In the genomic region with DNA sequence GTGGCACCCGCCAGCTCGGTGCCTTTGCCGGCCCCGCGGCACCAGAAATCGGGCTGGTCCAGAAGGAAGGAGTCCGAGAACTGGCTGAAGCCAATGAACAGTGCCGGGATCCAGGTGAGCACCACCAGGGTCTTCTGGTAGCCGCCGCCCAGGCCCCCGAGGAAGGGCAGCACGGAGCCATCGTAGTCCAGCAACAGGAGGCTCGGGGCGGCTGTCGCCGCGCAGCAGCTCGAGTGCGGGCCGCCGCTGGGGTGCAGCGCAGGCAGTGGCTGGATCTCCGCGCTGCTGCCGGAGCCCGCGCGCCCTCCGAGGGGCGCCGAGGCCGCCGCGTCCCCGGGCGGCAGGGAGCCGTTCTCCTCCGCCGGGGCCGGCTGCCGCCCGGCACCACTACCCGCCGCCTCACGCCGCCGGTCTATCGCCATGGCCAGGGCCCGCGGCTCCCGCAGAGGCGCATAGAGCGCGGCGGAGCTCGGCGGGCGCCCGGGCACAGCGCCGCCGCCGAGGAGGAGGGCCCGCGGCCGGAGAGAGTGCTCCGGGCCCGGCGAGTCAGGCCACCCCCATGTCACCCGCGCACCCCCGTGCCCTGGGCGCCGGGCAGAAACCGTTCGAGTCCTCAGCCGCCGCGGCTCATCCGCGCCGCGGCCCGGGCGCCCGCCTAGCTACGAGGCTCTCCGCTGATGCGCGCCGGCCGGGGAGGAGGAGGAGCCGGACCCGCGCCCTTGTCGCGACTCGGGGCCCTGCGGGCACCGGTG, we compare ENCODE assay signal across 9 mouse cellular contexts. TPM values are rescaled to one million over a fixed set of nuclear protein-coding genes. Genes with fewer than 3 reads are reported as not detected.
DNase-seq lines count a peak whose midpoint lies in the region; ATAC-seq and TF ChIP-seq lines count a peak whose summit lies in the region.
"Had no signal": no experiment of that assay in that cellular context is flagged by ENCODE, and none has a peak within 500 bp of the region (broad histone marks: within the 10 kb centered on the region; RNA-seq: fewer than 3 reads in every experiment).

No protein-coding gene starts in this region.

- H3K9me3 ChIP-seq in kidney, embryonic 15.5 days (replicated peaks) = no peaks in the 10 kb centered on the region
- no peaks in the 10 kb centered on the region for H3K9me3 ChIP-seq in liver, postnatal 0 days (ENCODE audit: low read length)

- peak; percentile 39 for DNase-seq in kidney, adult 2 months
- no peak for DNase-seq in kidney, adult 8-10 months
- peak; percentile 64 for DNase-seq in brain, embryonic 14.5 days (ENCODE audit: low read depth)
- DNase-seq in gastrocnemius, adult 18-20 months (ENCODE audit: low spot score) = peak; percentile 26
- DNase-seq in liver, postnatal 0 days = peak; percentile 59
- DNase-seq in ovary, postnatal 14 days (ENCODE audit: low spot score) = peak; percentile 34
- peak; percentile 66 for DNase-seq in thymus, postnatal 4 days

- H3K4me1 ChIP-seq in kidney, adult 2 months (ENCODE audit: control insufficient read depth, insufficient read depth, low read length) = no peaks in the 10 kb centered on the region
- H3K4me1 ChIP-seq in kidney, embryonic 15.5 days = peaks cover 25% of the 10 kb centered on the region
- peaks cover 41% of the 10 kb centered on the region for H3K4me1 ChIP-seq in liver, postnatal 0 days (ENCODE audit: insufficient read depth)

- no peak for TF ChIP-seq EP300 in liver, postnatal 0 days (IDR thresholded peaks at IDR 0.05; ENCODE audit: low read depth)

- H3K9ac ChIP-seq in kidney, embryonic 15.5 days = peak overlapping the region; percentile 76
- H3K9ac ChIP-seq in liver, postnatal 0 days (replicated peaks) = peak overlapping the region; percentile 95

- peak overlapping the region; percentile 99 for H3K4me2 ChIP-seq in kidney, embryonic 15.5 days
- H3K4me2 ChIP-seq in liver, postnatal 0 days (ENCODE audit: low read depth, low read length) = peak overlapping the region; percentile 91

- H3K27me3 ChIP-seq in kidney, adult 2 months (replicated peaks; ENCODE audit: control insufficient read depth, insufficient read depth, low read length) = no peaks in the 10 kb centered on the region
- H3K27me3 ChIP-seq in kidney, embryonic 15.5 days = peaks cover 41% of the 10 kb centered on the region
- H3K27me3 ChIP-seq in liver, postnatal 0 days (ENCODE audit: insufficient read depth, low read length) = 0 out of 2 replicates have a peak, but pooled peaks cover 3% of the 10 kb centered on the region

- peak overlapping the region; percentile 66 for H3K4me3 ChIP-seq in kidney, adult 2 months (ENCODE audit: insufficient read depth, low read depth, low read length)
- peak overlapping the region; percentile 81 for H3K4me3 ChIP-seq in kidney, embryonic 15.5 days (replicated peaks)
- peak overlapping the region; percentile 90 for H3K4me3 ChIP-seq in liver, postnatal 0 days (ENCODE audit: low read depth, low read length)

- TF ChIP-seq POLR2A in kidney, adult 2 months (IDR thresholded peaks at IDR 0.05; ENCODE audit: low read depth, low read length) = no peak
- TF ChIP-seq POLR2A in brain, embryonic 14.5 days (IDR thresholded peaks at IDR 0.05; ENCODE audit: borderline replicate concordance, extremely low read depth, insufficient read depth, insufficient read length, poor library complexity, severe bottlenecking) = no peak

- TF ChIP-seq CTCF in kidney, adult 2 months (conservative IDR thresholded peaks at IDR 0.05; ENCODE audit: insufficient read depth, insufficient read length, low read depth, low read length) = no peak
- no peak for TF ChIP-seq CTCF in brain, embryonic 14.5 days (IDR thresholded peaks at IDR 0.05; ENCODE audit: borderline replicate concordance, extremely low read depth, insufficient read depth, insufficient read length)
- TF ChIP-seq CTCF in liver, postnatal 0 days (IDR thresholded peaks at IDR 0.05; ENCODE audit: low read depth) = no peak

- WGBS in kidney, adult 2 months = under 1% methylated on average over 93 of the region's 101 CpGs
- WGBS in kidney, embryonic 15.5 days = under 1% methylated on average over 84 of the region's 101 CpGs
- WGBS in liver, postnatal 0 days (ENCODE audit: insufficient replicate concordance) = under 1% methylated on average over 68 of the region's 101 CpGs

- no peaks in the 10 kb centered on the region for H3K36me3 ChIP-seq in kidney, adult 2 months (ENCODE audit: control insufficient read depth, insufficient read depth, low read length)
- H3K36me3 ChIP-seq in kidney, embryonic 15.5 days = no peaks in the 10 kb centered on the region
- 0 out of 2 replicates have a peak, but pooled peaks cover 9% of the 10 kb centered on the region for H3K36me3 ChIP-seq in liver, postnatal 0 days (replicated peaks; ENCODE audit: insufficient read depth, low read length)

- H3K27ac ChIP-seq in kidney, adult 2 months (ENCODE audit: insufficient read depth, low read depth, low read length) = peak overlapping the region; percentile 48
- peak overlapping the region; percentile 58; the same call in 1 of the 2 replicates for H3K27ac ChIP-seq in kidney, embryonic 15.5 days
- peak overlapping the region; percentile 90 for H3K27ac ChIP-seq in liver, postnatal 0 days (ENCODE audit: low read depth)
- H3K27ac ChIP-seq: macrophage had no signal

- peak; percentile 61 for ATAC-seq in kidney, embryonic 15.5 days (replicated peaks; ENCODE audit: low FRiP score)
- peak; percentile 25 for ATAC-seq in liver, postnatal 0 days

RNA-seq across cellular contexts. Expression of a gene that starts 0.4 kb away (rescaled TPM):
- polyA plus RNA-seq in kidney, adult 2 months (2012; rRNA removed) = 76.1 and 90.7 TPM in 2 replicates
- polyA plus RNA-seq in brain, embryonic 14.5 days (2012; rRNA removed) = 67.8 and 87.6 TPM in 2 replicates
- 10 to 100 TPM; 10.2 to 13.1 TPM for total RNA-seq in gastrocnemius, adult 18-20 months (2021)
- polyA plus RNA-seq in kidney, embryonic 15.5 days (2015; fragmentation: Nextera tagmentation; extraction: Ambion mirVana) = 2.4 and 2.6 TPM in 2 replicates
- polyA plus RNA-seq in liver, postnatal 0 days (2015; fragmentation: Nextera tagmentation; extraction: Ambion mirVana) = 6.6 and 7.0 TPM in 2 replicates

Comparison
In these comparisons a context has a peak if more than half of its experiments do, and no peak if none do; other contexts are left out.
1. DNase-seq: peak in kidney, adult 2 months (single experiment), brain, embryonic 14.5 days (single experiment), gastrocnemius, adult 18-20 months (single experiment), liver, postnatal 0 days (single experiment), ovary, postnatal 14 days (single experiment) and thymus, postnatal 4 days (single experiment); none in kidney, adult 8-10 months (0 of 2).
2. Peak in every context shown above with its lines, with median percentiles within 50 percentile points of each other: H3K27ac ChIP-seq and H3K4me3 ChIP-seq.